Mouse (Mus musculus): Measurements from ENCODE around the gene Fam50b.

DNA sequence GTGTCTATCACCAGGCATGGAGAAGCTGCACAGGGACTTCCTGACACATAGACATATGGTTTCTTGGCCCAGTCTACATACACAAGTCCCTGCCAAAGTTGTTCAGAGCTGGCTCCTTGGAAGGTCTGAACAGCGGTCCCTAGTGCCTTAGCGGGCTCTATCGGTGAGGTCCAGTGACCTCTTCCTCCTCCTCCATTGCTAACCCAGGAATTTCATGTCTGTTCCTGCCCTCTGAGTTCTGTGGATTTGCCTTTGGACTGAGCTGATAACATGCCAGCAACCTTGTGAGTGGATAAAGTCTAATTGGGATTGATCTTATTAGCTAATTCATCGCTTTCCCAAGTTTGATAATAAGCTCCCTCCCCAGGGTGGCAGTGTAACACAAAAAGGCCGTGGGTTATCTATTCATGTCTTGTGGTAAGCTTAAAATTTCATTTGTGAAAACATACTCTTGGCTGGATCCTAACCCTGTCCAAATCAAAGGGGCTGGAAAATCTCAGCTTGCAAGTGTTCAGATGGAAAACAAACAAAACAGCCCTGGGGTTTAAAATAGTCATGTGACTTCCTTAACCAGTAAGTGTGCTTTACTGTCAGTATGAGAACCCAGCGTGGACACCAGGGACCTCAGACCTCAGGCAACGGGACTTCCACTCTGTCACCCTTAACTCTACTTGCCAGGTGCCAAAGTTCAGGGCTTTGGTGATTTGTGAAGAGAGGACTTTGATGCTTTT lies 3.5 kb downstream of the Fam50b start:
- TF ChIP-seq CTCF (IDR thresholded peaks at IDR 0.05; ENCODE audit: borderline replicate concordance, insufficient read depth, low read depth, low read length): no peak
- TF ChIP-seq POLR2A (IDR thresholded peaks at IDR 0.05; ENCODE audit: borderline replicate concordance, insufficient read depth, low read length): no peak
